Mouse (Mus musculus) yolk sac, embryonic 10.5 days (tissue): ENCODE data around the gene Kif19a.

ENCODE experiments used
- DNase-seq: peaks from one replicate; pipeline ENCODE4 v3.0.0-alpha.2; 2017; ENCODE audit warnings: low spot score

Gene Kif19a

DNA sequence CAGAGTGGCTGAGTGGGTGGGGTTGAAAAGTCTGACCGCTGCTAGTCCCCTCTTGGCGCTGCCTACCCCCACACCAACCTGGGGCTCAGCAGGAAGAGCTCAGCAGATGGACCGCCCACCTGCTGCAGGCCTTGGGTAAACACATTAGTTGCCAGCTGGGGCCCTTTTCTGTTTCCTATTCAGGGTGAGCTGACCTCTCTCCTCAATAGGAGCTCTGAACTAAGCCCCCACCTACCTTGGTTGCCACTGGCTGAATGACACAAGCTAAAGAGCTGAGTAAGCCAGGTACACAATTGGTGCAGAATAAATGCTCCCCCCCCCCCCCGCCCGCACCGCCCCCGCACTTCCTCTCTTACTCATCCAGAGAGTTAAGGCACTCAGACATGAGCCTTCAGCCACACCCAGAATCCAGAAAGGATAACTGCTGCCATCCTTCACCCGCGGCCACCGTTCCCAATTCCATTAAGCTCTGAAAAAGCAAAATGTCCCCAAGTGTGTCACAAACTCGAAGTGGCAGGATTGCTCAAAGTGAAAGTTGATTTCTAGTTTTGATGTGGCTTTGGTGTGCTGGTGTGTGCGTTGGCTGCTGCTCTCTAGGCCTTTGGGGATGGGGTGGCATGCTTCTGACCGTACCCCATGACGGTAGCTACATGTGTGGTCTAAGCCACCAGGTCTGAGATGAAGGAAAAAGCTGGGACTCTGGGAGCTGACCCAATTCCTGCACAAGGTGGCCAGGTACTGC lies 42.7 kb downstream of the Kif19a start:
- no peak for DNase-seq

DNA sequence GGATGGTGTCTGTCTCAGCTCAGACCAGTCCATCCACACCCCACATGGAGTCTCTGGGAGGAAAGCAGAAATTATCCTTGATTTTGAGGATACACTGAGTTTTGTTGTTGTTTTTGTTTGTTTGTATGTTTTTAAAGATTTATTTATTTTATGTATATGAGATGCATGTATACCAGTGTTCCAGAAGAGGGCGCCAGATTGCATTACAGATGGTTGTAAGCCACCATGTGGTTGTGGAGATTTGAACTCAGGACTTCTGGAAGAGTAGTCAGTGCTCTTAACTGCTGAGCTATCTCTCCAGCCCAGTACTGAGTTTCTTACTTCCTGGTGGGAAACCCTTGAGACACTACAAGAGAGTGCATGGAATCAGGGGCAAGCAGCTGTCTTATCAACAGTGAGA lies 44.2 kb downstream of the Kif19a start:
- DNase-seq: no peak

DNA sequence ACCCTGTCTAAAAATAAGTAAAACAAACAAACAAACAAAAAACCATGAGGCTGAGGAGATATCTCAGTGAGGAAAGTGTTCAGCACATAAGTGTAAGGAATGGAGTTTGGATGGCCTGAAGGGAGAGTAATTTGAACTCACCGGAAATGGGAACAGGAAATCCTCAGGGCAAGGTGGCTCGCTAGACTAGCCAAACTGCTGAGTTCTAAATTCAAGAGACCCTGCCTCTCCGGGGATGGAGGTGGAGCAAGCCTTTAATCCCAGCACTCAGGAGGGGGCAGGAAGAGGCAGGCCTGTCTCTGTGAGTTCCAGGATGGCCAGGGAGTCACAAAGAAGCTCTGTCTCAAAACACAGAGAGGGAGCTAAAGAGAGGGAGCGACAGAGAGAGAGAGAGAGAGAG lies 45.2 kb downstream of the Kif19a start:
- DNase-seq: no peak

DNA sequence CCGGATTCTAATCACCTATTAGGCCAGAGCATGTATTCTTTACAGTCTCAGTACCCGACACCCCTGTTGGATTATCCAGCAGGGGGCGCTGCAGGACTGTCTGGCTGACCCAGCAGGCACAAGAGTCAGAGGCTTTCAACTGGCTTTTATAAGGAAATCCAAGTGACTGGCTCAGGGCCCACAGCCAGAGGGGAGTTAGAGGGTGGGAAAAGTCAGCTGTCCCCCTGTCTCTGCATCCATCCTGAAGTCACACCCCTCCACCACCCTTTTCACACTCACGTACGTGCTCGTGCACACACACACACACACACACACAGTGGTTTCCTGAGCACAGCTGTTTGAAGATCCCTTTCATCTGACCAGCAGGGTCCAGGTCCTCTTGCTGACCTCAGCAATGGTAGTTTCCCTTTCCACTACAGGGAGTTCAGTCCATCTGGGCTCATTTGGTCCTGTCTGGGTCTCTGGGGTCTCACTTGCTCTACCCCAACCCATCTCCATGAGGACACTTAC lies 47.6 kb downstream of the Kif19a start:
- peak; percentile 80 for DNase-seq

DNA sequence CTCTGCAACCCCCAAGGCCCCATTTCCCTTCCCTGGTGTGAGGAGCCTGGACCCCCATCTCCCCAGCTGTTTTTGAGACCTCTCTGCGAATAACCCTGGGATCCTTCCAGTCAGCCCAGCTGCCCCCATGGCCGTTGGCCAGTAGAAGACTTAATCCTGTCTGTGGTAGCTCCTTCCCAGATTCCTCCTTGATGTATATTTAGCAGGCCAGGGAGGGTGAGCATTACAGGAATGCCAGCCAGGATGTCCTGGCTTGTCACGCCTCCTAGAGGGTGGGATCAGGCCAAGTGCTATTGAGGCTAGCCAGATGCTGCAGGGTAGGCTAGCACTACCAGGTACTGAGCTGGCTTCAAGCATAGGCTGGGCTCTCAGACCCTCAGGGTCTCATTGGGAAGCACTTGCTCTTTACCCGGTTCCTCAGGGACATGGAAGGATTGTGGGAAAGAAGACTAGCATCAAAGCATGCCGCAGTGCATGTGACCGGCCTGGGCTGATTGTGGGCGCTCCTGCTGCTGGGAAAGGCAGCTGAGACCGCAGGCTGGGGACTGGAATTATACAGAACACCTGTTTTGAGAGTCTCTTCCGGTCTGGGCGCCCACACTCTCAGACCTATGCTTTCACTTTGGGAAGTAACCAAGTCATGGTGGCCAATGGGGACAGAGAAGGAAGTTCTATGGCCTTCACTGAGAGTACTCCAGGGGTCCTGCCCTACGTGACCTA lies 49.8 kb downstream of the Kif19a start:
- peak; percentile 43 for DNase-seq

DNA sequence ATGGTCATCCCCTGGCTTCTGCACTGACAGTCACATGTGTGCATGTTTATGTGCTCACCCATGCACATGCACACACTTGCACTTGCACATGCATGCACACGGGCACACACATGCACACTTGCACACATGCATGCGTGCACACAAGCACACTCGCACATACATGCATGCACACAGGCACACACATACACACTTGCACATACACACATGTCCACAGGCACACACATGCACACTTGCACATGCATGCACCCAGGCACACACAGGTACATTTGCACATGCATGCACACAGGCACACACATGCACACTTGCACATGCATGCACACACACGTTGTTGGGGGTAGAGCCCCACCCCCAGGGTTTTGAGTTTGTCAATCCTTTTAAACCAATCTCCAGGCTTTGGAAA lies 51.7 kb downstream of the Kif19a start:
- DNase-seq: no peak

DNA sequence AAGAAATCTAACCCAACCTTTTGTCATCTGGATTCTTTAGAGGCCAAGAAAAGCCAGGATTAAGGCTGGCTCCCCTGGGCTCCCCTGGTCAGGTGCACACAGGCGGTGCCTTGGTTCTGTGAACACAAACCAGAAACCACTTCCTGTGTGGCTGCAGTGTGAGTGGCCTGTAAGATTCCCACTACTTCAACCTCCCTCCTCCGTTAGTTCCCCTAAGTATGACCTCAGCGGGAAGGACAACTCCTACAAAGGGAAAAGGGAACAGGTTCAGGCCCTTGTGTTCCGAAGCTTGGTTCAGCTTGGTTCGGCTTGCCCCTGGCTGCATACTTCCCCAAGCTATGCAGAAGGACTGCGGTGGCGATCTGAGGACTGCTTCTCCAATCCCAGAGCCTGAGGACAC lies 53.0 kb downstream of the Kif19a start:
- DNase-seq: no peak

DNA sequence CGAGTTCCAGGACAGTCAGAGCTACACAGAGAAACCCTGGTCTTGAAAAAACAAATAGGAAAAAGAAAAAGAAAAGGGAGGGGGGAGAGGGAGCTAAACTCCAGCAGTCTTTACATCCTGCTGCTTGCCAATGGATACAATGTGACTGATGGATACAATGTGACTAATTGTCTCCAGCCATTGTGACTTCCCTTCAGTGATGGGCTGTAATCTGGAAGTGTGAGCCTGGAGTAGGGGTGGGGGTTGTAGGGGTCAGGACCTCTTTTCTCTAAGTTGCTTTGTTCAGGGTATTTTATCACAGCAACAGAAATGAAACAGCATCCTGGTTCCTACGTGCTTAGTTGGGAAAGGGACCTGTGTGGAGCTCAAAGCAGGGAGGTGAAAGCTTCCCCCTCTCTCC lies 53.9 kb downstream of the Kif19a start:
- DNase-seq: no peak

DNA sequence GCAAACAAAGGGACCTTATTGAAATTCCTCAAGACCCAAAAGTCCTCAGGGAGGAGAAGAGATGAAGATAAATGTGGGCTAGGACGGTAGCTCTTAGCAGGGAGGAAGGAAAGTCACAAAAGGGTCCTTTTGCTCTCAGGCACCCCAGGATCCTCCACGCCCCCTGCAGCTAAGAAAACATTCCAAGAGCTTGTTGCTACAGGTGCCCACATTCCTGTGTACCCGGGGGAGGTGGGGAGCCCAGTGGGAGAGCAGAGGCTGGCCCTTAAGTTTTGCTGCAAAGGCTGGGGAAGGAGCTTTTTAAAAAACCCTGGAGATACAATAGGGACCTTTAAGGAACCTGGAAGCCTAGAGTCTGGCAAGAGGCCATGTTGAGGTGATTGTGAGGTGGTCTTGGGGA lies 55.3 kb downstream of the Kif19a start:
- no peak for DNase-seq

DNA sequence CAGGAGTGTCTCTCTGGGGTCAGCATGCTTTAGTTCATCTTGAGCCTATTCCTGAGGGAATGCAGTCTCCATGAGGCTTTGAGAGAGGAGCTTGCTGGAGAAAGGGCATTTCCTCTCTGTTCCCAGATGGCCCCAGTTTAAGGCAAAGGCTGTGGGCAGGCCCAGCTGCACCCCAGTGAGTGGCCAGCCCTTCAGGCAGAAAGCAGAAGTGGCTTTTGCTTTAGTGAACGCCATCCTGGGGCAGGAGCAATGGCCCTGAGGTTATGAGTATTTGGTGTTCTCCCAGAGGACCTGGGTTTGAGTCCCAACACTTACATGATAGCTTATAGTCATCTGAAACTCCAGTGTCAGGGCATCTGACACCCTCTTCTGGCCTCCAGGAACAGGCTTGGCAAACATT lies 56.1 kb downstream of the Kif19a start:
- no peak for DNase-seq

DNA sequence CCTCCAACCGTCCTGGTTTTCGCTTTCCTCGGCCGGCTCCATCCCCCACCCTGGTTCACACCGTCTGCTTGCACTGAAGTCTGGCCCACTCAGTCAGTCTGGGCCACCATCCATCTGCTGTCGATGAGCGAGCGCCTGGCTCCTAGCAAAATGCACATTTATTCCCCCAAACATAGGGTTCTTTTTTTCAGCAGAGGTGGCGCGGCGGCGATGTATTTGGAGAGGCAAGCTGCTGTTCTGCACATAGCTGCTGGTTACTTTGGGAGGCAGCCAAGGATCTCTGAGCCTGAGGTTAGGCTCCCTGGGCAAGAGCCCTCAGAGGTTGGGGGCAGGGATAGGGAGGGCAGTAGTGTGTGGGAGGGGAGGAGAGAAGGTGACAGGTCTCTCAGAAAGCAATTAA lies 57.5 kb downstream of the Kif19a start:
- no peak for DNase-seq

DNA sequence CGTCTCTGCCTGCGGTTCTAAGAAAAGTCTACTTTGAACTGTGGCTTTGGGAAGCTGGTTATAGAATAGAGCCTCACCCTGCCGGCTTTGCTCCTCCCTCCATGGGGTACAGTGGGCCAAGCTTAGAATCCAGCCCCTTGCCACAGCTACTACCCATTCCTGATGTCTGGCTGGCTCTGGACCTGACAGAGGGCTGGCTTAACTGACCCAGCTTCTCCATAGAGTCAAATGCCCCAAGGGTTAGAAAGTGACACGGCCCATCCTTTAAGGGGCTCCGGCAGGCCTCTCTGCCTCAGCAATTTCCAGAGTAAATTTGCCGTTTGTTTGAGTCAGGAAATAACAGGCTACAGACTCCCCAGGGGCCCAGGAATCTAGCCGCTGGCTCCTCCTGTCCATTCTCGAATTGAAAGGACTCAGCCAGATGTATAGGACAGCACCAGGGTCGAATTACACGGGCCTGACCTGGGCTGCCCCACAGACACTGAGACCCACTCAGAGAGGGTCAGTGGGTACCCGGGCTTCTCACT lies 58.1 kb downstream of the Kif19a start:
- peak; percentile 27 for DNase-seq

DNA sequence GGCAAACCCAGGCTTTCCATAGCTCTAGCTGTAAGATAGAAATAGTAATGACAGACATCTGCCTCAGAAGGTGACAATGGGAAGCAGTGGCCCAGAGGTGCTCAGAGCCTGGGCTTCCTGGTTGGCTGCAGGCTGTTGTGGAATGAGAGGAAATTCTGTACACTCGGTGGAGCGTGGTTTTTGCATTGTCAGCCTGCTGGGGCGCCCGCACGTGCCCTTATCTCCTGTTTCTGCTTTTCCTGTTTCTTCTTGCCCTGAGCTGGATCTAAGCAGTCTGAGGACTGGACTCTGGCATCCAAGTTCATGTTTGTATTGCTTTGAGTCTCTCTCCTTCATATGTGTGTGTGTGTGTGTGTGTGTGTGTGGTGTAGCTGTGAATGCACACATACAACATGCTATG lies 61.5 kb downstream of the Kif19a start:
- DNase-seq: peak; percentile 71

DNA sequence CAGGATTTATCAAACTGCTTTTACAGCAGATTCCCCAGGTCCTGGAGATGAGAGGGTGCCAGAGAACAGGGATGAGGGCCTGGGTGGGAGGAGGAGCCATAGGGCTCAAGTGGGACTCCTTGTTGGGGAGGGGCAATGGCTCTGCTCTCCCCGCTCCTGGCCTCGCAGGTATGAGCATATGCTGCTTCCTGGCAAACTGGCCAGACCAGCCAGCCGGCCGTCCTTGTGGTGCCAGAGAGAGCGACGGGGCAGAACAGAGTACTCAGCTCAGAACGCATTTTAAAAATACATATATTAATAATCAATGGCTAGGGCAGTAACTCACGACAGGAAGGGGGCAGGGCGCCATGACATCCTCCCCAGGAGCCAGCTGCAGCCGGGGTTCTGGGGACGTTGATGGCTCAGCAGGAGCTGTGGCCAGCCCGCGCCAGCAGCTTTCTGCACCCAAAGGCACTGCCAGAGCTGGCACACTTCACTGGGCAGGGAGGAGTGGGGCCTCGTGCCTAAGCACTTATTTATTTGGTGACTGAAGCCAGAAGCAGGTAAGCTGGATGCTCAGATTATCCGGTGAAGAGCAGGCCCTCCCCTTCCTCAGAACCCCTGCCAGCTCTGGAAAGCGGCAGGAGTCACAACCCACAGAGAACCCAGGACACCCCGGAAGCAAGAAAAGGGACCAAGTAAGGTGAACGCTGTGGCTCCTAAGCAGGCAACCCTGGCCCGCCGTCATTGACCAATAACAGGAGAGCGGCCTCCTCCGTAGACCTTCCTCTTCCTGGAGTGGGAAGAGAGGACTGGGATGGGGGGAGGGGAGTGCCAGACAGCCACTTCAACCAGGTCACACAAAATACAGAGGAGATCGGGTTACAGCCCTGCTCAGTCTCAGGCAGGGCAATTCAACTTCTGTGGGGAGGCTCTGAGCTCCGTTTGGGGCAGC lies 64.6 kb downstream of the Kif19a start:
- peak; percentile 83 for DNase-seq

DNA sequence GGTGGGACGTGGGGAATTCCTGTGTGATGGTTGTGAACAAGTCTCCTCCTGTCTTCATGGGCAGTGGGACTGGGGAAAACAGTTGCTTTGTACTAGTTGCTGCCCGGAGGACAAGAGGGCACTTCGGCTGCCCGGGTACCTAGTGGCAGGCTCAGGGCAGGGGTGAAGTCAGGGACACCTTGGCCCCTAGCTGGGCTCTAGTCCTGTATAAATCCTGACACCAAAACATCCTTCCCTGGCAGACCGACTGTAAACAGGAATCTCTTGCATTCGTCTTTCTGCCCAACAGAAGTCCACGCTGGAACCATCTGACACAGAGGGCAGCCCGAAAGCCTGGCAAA lies 65.2 kb downstream of the Kif19a start:
- DNase-seq: no peak

DNA sequence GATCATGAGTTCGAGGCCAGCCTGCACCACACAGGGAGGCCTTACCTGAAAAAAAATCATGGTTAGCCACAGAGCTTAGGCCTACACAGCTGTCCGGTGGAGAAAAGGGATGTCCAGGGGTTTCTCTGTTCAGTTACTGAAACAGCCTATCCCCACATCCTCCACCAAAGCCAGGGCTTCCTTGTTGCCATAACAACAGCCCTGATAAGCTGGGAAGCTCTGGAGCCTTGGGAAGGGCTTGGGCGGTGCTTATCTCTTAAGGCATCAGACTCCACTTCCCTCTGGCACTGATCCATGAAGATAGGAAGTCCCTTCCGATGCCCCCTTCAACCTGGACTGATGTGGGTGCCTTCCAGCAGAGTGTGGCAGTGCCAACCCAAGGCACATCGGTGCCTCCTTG lies 68.0 kb downstream of the Kif19a start:
- DNase-seq: no peak
